Mouse (Mus musculus) yolk sac, embryonic 10.5 days (tissue): ENCODE results near the gene Mtrex.

Experiments
- DNase-seq: peaks from one replicate; pipeline ENCODE4 v3.0.0-alpha.2; 2017; ENCODE audit warnings: low spot score

Gene Mtrex

DNA sequence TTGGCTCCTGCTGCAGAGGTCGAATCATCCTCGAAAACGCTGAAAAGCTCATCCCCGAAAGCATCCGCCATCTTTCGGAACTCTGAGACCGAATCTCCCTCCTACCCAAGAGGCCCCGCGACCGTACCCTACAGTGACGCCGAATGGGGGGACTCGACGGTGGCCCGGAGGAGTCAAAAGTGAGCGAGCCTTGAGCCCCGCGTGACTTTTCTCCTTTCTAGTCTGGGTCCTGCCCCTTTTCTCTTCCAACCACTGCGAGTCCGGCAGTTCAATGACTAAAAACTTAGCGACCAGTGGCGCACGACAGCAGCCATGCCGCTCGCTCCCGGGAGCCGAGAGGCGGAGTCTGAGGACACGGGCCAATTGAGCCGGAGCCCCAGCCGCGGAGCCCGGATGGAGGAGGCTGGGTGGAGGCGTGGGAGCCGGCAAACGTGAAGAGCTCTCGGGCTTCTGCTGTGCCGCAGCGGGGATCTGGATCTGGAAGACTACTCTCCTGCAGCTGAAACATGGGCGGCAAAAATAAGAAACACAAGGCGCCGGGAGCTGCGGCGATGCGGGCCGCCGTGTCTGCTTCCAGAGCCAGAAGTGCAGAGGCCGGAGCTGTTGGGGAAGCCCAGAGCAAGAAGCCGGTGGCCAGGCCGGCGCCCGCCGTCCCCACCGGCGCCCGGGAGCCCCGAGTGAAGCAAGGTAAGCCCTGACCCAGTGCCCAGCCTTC, at the start of gene Mtrex, which contains the start of gene Dhx29:
TSS of gene Mtrex (minus strand) at position 112 of the 715 bp plus-strand sequence.
TSS of gene Dhx29 (plus strand) at position 168 of the 715 bp plus-strand sequence.
- DNase-seq, result peak; percentile 98

- no peak for DNase-seq
These were observed 49.5 kb upstream of the Mtrex start for GRCm38 (mm10) chr13:112976720-112977119.

DNA sequence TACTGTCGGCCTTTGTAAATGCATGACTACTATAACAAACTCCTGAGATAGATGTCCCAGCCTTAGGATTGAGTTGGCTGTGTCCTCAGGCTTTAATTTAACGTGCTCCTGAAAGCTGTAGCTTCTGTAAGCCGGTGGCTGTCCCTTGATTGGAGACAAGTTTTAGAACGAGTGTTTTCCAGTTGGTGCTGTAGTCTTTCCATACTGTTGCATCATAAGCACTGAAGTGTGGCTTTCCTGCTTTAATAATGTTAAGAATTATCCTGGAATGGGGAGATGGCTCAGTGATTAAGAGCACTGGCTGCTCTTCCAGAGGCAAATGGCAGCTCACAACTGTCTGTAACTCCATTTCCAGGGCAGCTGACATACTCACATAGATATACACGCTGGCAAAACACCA, 40.1 kb upstream of the Mtrex start:
- DNase-seq, result no peak

DNA sequence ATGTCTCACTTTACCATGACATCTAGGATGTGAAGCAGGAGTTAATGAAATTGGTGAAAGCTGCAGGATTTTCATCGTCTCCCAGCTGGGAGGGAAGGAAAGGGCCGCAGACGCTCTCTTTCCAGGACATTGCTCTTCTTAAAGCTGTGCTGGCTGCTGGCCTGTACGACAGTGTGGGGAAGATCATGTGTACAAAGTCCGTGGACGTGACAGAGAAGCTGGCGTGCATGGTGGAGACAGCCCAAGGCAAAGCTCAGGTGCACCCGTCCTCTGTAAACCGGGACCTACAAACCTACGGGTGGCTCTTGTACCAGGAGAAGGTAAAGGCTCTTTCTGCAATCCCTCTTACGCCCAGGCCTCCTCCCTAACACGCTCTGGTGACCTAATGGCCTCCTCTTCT, 37.2 kb upstream of the Mtrex start:
- DNase-seq, result no peak

DNA sequence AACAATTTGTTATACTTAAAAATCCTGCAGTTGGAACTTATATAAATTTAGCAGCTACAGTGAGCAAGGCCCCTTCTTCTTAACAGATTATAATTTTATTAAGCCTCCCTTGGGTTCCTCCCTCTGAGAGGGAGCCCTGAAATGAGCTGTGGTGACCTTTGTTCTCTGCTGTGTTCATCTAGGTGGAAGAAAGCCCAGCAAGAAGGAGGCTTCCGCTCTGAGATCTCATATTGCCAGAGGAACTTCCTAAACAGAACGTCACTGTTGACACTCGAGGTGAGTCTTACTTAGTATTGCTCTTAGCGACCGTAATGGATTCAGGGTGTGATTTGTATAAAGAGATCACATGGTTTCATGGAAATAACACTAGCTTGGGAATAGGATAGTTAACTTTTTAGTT, 35.9 kb upstream of the Mtrex start:
- DNase-seq, result no peak

GRCm38 (mm10) chr13:112954067-112954466, 26.9 kb upstream of the Mtrex start:
- DNase-seq, result no peak

DNA sequence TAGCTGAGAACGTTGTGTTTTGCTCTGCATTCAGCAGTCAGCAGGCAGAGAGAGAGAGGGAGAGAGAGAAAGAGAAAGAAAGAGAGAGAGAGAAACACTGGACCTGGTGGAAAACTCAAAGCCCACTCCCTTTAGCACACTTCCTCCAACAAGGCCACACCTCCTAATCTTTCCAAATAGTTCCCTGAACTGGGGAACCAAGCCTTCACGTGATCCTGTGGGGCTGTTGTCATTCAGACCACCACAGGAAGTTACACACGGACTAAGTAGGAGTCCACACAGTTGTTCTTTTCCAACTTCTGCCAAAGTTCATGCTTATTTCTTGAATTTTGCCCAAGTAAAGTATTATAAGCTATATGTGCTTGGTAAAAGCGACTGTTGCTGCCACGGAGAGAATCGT, 18.7 kb upstream of the Mtrex start:
- no peak for DNase-seq

- DNase-seq, result no peak
These were observed 18.1 kb upstream of the Mtrex start for GRCm38 (mm10) chr13:112945312-112945711.

GRCm38 (mm10) chr13:112941879-112942330, 14.7 kb upstream of the Mtrex start:
- no peak for DNase-seq

DNA sequence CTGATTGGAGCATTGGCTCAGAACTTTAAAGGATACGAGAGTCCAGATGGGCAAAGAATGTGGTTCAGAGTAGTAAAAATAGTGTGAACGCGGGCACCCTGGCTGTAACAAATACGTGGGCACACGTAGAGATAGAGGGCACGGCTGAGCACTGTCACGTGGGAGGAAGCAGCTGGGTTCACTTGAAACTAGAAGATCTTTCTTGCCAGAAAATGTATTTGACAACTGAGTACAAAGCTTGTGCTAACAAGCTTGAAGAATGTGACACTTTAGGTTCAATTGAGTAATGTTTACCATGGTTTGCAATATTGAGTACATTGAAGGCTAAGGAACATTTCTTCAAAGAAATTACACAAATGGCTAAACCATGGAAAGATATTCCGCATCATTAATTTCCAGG, 10.9 kb upstream of the Mtrex start:
- no peak for DNase-seq

DNA sequence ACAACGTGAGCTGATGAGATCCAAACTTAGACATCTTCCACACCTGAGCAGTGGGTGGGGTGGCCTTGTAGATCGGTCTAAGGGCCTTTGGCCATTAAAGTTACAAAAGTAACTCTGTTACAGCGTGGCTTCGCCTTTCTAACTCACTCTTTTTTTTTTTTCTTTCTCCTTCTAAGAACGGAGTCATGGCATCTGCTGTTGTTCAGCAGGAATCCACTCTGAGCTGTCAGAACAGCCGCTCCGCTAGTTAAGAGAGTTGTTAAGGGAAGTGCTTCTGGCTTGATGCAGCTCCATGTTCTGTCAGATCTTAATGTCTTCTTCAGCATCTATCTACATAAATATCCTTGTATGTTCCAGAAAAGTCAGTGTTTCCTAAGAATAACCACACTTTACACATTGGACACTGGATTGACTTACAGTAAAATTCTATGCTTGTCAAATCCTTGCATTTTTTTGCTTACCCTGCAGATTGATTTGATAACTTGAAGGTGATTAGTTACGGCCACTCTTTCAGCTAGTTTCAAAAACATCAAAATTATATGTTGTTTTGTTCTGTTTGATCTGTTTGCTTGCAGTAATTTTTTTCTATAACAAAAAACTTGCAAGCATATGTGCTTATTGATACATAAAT, 955 bp upstream of the Mtrex start:
- DNase-seq, result no peak

GRCm38 (mm10) chr13:112926796-112927195, 402 bp downstream of the Mtrex start:
- no peak for DNase-seq

GRCm38 (mm10) chr13:112925976-112926375, 1.2 kb downstream of the Mtrex start:
- DNase-seq, result no peak

DNA sequence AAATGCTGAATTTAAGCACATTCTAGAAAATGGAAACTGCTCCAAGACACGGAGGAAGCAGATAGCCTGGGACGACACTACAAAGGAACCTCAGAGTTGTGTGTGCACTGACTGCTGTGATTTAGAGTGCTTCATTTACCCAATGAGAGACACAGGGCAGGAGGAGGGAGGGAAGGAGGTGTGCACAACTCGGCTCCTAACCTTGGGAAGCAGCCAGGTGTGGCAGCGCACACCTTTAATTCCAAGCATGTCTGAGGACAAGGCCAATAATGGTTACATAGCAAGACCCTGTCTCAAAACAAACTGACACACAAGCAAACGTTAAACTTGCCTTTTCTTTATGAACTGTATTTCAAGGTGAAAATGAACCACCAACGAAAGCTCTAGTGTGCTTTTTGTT, 1.9 kb downstream of the Mtrex start:
- no peak for DNase-seq

DNA sequence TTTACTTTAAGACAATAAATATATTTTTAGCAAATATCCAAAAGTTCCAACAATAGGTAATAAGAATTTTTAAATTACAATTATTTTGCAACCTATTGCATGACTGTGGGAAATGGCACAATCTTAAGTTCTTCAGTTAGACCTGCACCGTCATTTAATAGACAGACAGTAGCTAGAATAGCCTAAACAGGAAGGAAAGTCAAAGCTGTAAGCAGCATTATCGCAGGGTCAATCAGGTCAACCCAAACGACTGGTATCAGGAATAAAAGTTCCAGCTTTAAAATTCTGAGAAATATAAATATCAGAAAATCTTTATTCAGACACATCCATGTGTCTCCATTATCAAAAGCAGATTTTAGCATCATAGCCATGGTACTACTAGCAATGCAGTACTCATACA, 6.3 kb downstream of the Mtrex start:
- no peak for DNase-seq

DNA sequence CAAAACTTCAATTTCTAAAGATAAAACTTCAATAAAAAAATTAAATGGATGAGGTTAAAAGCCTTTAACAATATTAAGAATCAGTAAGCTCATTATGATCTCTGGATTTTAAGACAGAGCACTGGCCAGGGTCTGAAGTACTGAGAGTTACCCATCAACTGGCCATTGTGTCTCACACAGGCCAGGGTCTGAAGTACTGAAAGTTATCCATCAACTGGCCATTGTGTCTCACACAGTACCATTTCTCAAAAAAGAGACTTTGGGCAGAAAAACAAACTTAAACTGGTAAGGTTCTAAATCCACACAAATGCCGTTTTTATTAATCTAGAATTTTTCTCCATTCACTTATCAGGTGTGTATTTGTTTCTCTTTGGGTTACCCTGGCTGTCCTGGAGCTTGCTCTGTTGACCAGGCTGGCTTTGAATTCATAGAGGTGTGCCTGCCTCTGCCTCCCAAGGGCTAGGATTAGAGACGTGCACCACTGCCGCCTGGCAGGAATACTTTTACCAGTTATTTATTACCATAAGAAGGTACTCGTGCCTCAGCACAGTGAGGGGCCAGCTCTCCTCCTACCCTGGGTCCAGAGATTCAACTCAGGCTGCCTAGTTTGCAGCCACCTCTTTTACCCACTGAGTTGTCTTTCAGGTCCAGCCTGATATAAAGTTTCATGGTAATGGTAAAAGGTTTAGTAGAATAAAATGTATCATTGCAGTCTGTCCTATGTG, 7.9 kb downstream of the Mtrex start:
- no peak for DNase-seq

GRCm38 (mm10) chr13:112910434-112910833, 16.8 kb downstream of the Mtrex start:
- DNase-seq, result no peak

DNA sequence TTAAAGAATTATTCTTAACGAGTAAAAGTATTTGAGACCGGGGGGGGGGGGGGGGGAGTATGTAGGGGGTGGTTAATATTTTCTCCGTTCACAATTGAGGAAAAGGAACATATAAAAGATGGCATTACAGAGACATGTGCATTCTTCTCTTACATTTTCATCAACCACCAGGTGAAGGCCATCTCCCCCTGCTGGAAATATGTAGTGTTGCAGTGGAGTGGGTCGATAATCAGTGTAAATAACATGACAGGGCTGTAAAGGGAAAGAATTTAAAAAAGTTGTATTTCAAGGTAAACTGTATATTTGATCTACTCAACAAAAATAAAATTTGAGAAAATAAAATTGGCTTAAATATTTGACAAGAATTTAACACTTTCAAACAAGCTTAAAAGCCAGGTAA, 17.5 kb downstream of the Mtrex start:
- no peak for DNase-seq

DNA sequence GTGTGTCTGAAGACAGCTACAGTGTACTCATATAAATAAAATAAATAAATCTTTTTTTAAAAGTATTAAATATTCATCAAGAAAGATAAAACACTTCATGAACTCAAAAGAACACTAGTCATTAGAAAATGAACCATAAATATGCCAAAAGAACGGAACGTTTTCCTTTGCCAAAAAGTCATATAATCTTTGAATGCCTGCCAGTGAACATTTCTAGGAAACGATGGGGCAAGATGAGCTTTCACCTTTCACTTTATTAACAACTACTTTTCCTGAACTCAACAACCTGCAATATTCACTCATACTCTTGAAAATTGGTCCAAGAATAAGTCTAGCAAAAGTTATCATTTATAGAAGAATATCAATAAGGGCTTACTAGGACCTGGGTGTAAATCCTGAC, 25.0 kb downstream of the Mtrex start:
- DNase-seq, result no peak

GRCm38 (mm10) chr13:112887234-112887633, 40.0 kb downstream of the Mtrex start:
- DNase-seq, result no peak

- no peak for DNase-seq
These were observed 55.5 kb downstream of the Mtrex start for GRCm38 (mm10) chr13:112871500-112872266.

DNA sequence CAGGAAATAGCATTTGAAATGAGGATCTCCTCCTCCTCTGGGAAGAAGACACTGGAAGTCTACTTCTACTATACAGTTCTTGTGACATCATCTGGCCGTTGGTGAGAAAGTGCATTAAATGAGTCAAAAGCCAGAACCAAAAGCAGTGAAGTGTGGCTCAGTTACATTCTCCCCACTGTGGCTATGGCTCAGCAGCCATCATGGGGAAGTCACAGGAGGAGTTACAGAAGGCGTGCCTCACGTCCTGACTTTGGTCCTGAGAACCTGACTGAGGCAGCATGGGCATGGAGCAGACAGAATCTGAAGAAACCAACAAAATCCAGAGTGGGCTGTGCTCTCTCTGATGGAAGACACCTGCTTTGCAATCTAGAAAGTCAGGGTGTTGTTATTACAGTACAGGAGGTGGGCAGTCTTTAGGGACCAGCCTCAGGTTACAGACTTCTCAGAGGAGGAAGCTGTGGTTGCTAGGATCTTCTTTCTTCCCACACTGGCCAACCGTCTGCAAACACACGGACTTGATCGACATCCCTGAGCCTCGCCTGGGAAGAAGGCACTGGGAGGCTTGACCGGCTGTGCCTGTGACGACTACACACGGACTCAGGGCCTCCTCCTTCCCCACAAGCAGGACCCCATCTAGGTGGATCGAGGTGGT, 57.0 kb downstream of the Mtrex start:
- no peak for DNase-seq
